Mouse (Mus musculus) midbrain, embryonic 16.5 days (tissue): ENCODE results near the gene Gosr2. TPM values are rescaled to one million over a fixed set of nuclear protein-coding genes. Genes with fewer than 3 reads are reported as not detected.
A peak's percentile ranks its signal among the peaks of the same experiment; 100 is the strongest.
"Not testable (repeated sequence)": the region's sequence is repeated elsewhere in the genome, so short reads cannot be mapped to it uniquely, and the experiment has no call there.

Experiments used
- ATAC-seq: fragments of 200-750 bp; cut with Nextera tagmentation; 2 replicates; pipeline ENCODE4 v1.8.0; 2017; ENCODE audit warnings: moderate TSS enrichment
- H3K27ac ChIP-seq: fragments of 300-500 bp; sonication (generic); 2 replicates; pipeline ENCODE4 v1.5.1; 2014; ENCODE audit warnings: mild to moderate bottlenecking, low read length, mixed read lengths
- H3K27me3 ChIP-seq: fragments of 300-500 bp; sonication (generic); 2 replicates; pipeline ENCODE4 v1.6.1; 2014; ENCODE audit warnings: low read depth, low read length, mixed read lengths; ENCODE audit not compliant: control insufficient read depth, insufficient read depth
- H3K36me3 ChIP-seq: fragments of 300-500 bp; sonication (generic); 2 replicates; pipeline ENCODE4 v1.6.1; 2014; ENCODE audit warnings: mild to moderate bottlenecking, low read length, moderate library complexity, mixed read lengths; ENCODE audit not compliant: control insufficient read depth, insufficient read depth
- H3K4me1 ChIP-seq: fragments of 300-500 bp; sonication (generic); 2 replicates; pipeline ENCODE4 v1.6.1; 2014; ENCODE audit warnings: mild to moderate bottlenecking, low read length, mixed read lengths; ENCODE audit not compliant: control insufficient read depth, insufficient read depth
- H3K4me2 ChIP-seq: fragments of 300-500 bp; sonication (generic); 2 replicates; pipeline ENCODE4 v1.6.1; 2014; ENCODE audit warnings: mild to moderate bottlenecking, low read length, mixed read lengths
- H3K4me3 ChIP-seq: fragments of 300-500 bp; sonication (generic); 2 replicates; pipeline ENCODE4 v1.5.1; 2014; ENCODE audit warnings: low read depth, mild to moderate bottlenecking, low read length, moderate library complexity, mixed read lengths
- H3K9ac ChIP-seq: fragments of 300-500 bp; sonication (generic); 2 replicates; pipeline ENCODE4 v1.6.1; 2014; ENCODE audit warnings: low read depth, low read length, mixed read lengths
- H3K9me3 ChIP-seq: fragments of 300-500 bp; sonication (generic); replicated peaks from 2 replicates; pipeline ENCODE4 v1.6.1; 2014; ENCODE audit warnings: mild to moderate bottlenecking, low read length, mixed read lengths; ENCODE audit not compliant: control insufficient read depth, poor library complexity, severe bottlenecking
- WGBS: fragments of 180-500 bp; shearing (Covaris S2); extraction: QIAGEN DNeasy Blood & Tissue Kit; methylation state at CpG from one replicate; pipeline ENCODE4 v1.1.7; 2014; 5-methylcytosine and 5-hydroxymethylcytosine counted together
- polyA plus RNA-seq: library from polyadenylated mRNA; unstranded; fragments of >200 nt; fragmentation: Nextera tagmentation; extraction: Ambion mirVana; gene quantifications from 2 replicates; pipeline ENCODE4 v1.2.1, GENCODE M21; 2015

Gene Gosr2
- polyA plus RNA-seq, 1 experiment from 2014 or later = 96.2 TPM

- H3K4me3 ChIP-seq = no peak overlapping the region
- peaks cover 54% of the 10 kb centered on the region for H3K36me3 ChIP-seq
- 81% methylated on average over 11 of the region's 11 CpGs for WGBS
- no peak overlapping the region for H3K9ac ChIP-seq
- no peak for ATAC-seq
- H3K27me3 ChIP-seq = no peaks in the 10 kb centered on the region
- no peak overlapping the region for H3K4me2 ChIP-seq
- no peak overlapping the region for H3K27ac ChIP-seq
- H3K4me1 ChIP-seq = no peaks in the 10 kb centered on the region
- H3K9me3 ChIP-seq = no peaks in the 10 kb centered on the region
These were observed 13.9 kb downstream of the Gosr2 start for GRCm38 (mm10) chr11:103683667-103684334.

DNA sequence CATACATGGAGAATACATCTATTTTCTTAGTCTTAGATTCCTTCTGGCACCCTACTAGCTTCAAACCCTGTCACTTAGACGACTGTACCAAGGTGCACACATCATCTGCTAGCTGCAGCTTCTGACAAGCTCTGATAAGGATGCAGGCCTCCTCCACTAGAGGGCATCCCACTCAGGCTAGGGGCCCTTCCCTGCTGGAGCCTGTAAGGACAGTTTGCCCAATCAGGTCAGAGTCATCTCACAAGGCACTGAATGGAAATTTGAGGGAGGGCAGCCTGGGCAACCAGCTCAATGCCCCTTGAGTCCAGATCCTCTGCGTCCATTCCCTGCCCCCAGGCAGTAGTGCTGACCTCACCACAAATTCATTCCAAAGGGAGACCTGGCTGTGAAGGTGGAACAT is 20.7 kb downstream of the Gosr2 start:
- not testable (repeated sequence) for H3K4me1 ChIP-seq, H3K27ac ChIP-seq, H3K9me3 ChIP-seq, H3K4me3 ChIP-seq, ATAC-seq, H3K27me3 ChIP-seq, H3K4me2 ChIP-seq, H3K9ac ChIP-seq
- peaks cover 18% of the 10 kb centered on the region for H3K36me3 ChIP-seq
- WGBS = 11% methylated on average over 2 of the region's 2 CpGs

DNA sequence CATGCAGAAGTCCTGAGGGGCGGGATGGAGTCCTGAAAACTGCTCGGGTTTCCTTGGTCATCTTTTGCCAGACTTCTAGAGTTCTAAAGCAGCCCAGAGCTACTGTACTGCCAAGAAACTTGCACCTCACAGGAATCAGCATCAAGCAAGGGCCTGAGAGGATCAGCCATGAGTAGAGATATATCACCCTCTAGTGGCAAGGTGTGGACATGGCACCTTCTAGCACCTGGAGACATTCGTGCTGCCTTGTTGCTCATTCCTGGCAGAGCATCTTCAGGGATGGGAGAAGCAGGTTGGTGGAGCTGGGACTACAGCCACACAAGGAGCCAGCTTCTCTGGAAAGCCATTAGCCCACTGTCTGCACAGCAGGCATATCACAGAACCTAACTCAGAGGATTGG is 22.1 kb downstream of the Gosr2 start:
- H3K4me3 ChIP-seq = no peak overlapping the region
- H3K27ac ChIP-seq = no peak overlapping the region
- H3K9ac ChIP-seq = no peak overlapping the region
- H3K9me3 ChIP-seq = no peaks in the 10 kb centered on the region
- 42% methylated on average over 3 of the region's 3 CpGs for WGBS
- ATAC-seq = peak; percentile 54; the same call in 1 of the 2 replicates
- H3K4me1 ChIP-seq = no peaks in the 10 kb centered on the region
- H3K4me2 ChIP-seq = no peak overlapping the region
- no peaks in the 10 kb centered on the region for H3K27me3 ChIP-seq
- peaks cover 17% of the 10 kb centered on the region for H3K36me3 ChIP-seq

- ATAC-seq = peak; percentile 71
- Histone ChIP-seq H3K36me3 (no peaks in the 10 kb centered on the region), H3K4me3 (no peak overlapping the region), H3K4me2 (0 out of 2 replicates have a peak overlapping the region, but pooled peaks have one; percentile 10), H3K4me1 (peaks cover 21% of the 10 kb centered on the region), H3K9me3 (no peaks in the 10 kb centered on the region), H3K9ac (0 out of 2 replicates have a peak overlapping the region, but pooled peaks have one; percentile 14), H3K27me3 (no peaks in the 10 kb centered on the region), H3K27ac (no peak overlapping the region; the same call in 1 of the 2 replicates)
- 24% methylated on average over 13 of the region's 13 CpGs for WGBS
These were observed 30.7 kb downstream of the Gosr2 start for GRCm38 (mm10) chr11:103666907-103667426.

DNA sequence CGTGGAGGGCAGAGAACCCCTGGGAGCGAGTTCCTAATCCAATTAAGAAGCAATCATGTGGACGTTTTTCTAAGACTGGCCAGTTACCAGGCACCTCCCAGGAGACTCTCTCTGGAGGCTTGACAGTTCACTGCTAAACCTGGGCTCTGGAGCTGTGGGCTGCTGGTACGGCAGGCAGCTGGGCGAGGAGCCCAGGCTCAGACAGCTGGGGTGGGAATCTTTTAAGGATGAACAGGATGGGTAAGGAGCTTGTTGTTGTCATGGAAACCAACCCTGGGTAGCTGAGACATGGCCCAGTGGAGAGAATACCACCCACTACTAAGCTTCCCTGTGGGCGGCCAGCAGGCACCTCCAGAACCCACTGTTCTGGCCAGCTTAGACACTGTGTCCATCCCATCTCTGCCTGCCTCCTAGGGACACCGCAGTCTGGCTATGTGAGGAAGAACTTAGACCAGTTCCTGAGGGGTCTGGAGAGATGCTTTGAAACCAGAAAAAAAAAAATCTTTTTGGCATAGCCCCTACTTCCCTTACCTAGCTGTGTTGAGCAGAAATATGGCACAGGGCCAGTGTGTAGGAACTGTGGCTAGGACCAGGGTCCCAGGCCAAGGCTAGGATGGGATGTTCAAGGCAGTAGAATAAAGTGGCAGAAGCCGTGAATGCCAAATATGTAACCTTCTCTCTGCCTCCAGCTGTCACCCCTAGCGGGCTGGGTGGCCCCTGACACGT is 31.4 kb downstream of the Gosr2 start:
- H3K4me2 ChIP-seq = 0 out of 2 replicates have a peak overlapping the region, but pooled peaks have one; percentile 10
- peak; percentile 82 for ATAC-seq
- H3K9ac ChIP-seq = no peak overlapping the region
- H3K27ac ChIP-seq = no peak overlapping the region; the same call in 1 of the 2 replicates
- 11% methylated on average over 10 of the region's 10 CpGs for WGBS
- no peaks in the 10 kb centered on the region for H3K36me3 ChIP-seq
- no peaks in the 10 kb centered on the region for H3K27me3 ChIP-seq
- peaks cover 21% of the 10 kb centered on the region for H3K4me1 ChIP-seq
- no peaks in the 10 kb centered on the region for H3K9me3 ChIP-seq
- no peak overlapping the region for H3K4me3 ChIP-seq

DNA sequence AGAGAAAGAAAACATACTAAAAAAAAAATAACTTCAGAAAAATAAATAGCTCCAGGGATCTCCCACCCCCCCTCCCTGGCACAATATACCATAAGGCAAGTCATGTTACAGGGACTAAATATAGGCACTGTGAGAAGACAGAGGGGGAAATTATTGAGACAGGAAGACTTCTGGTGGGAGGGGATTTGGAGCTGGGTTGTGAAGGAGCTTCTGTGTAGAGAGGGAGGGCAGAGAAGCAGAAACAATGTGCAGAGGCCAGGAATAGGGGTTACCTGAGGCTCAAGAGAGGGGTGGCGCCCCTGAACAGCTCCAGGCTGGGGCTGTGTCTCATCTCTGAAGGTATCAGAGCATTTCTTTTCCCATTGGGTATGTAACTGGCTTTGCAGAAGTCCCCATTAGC is 32.0 kb downstream of the Gosr2 start:
- WGBS = 29% methylated on average over 1 of the region's 1 CpGs
- no peak overlapping the region for H3K9ac ChIP-seq
- H3K36me3 ChIP-seq = no peaks in the 10 kb centered on the region
- H3K4me1 ChIP-seq = peaks cover 21% of the 10 kb centered on the region
- H3K9me3 ChIP-seq = no peaks in the 10 kb centered on the region
- no peak overlapping the region; the same call in 1 of the 2 replicates for H3K27ac ChIP-seq
- no peaks in the 10 kb centered on the region for H3K27me3 ChIP-seq
- 0 out of 2 replicates have a peak, but pooled peaks have one; percentile 37 for ATAC-seq
- H3K4me2 ChIP-seq = no peak overlapping the region
- no peak overlapping the region for H3K4me3 ChIP-seq

DNA sequence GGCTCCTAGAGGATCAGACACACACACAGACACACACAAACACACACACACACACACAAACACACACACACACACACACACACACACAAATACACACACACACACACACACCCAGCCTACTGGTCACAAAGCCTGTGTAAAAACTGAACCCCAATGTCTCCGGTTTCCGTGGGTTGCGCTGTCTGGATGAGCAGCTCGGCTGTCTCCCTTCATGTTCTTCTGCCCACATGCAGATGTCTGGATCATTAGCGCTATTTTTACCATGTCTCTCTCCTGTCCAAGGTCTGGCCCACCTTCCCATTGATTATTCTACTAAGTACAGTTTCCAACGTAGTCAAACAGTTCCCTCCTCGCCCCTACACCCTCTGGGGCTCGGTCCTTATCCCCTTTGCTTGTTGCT is 34.6 kb downstream of the Gosr2 start:
- no peaks in the 10 kb centered on the region for H3K36me3 ChIP-seq
- whole genome bisulfite sequencing = 87% methylated on average over 8 of the region's 8 CpGs
- H3K9ac ChIP-seq = no peak overlapping the region
- H3K27ac ChIP-seq = no peak overlapping the region
- H3K4me3 ChIP-seq = no peak overlapping the region
- no peak for ATAC-seq
- no peak overlapping the region for H3K4me2 ChIP-seq
- H3K4me1 ChIP-seq = peaks cover 21% of the 10 kb centered on the region
- no peaks in the 10 kb centered on the region for H3K27me3 ChIP-seq
- H3K9me3 ChIP-seq = no peaks in the 10 kb centered on the region

DNA sequence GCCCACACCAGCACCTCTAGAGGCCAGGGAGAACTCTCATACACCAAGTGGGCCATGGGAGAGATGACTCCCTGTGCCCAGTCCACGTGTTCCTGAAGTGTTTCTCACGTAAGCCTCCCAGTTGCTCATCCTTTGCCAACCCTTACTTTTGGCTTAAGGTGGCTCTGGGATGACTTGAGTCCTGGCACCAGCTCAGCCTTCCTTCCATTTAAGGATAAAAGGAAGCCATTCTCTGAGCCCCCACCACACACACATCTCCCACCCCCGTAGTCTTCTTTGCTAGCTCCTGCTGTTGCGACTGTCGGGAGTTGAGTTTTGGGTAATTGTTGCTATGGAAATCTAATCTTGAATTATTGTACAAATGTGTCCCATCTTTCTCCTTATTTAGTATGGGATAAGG is 35.2 kb downstream of the Gosr2 start:
- Histone ChIP-seq H3K36me3 (no peaks in the 10 kb centered on the region), H3K27ac (no peak overlapping the region), H3K9me3 (no peaks in the 10 kb centered on the region), H3K27me3 (no peaks in the 10 kb centered on the region), H3K4me2 (no peak overlapping the region), H3K4me3 (no peak overlapping the region), H3K9ac (no peak overlapping the region), H3K4me1 (peaks cover 21% of the 10 kb centered on the region)
- WGBS = 73% methylated on average over 5 of the region's 5 CpGs
- ATAC-seq = no peak

DNA sequence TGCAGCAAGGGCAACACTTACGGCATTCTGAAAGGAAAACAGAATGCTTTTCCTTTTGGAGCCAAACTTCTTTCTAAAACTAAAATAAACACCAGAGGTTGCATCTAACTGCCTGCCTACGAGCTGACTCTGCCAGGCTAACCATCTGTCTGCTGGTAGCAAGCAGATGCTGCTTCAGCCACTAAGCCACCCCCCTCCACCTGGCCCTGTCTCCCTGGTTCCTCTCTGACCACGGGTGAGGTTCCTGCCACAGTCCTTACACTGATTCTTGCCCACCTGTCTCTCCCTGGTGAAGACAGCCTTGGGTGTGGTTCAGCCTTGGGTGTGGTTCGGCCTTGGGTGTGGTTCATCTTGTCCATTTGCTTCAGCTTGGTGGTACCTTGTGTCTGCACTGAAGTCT is 35.8 kb downstream of the Gosr2 start:
- Histone ChIP-seq H3K9me3 (no peaks in the 10 kb centered on the region), H3K36me3 (no peaks in the 10 kb centered on the region), H3K9ac (no peak overlapping the region), H3K4me3 (no peak overlapping the region), H3K27me3 (no peaks in the 10 kb centered on the region; the same call in 1 of the 2 replicates), H3K4me1 (peaks cover 15% of the 10 kb centered on the region), H3K27ac (no peak overlapping the region), H3K4me2 (no peak overlapping the region)
- ATAC-seq = no peak
- WGBS = 66% methylated on average over 4 of the region's 4 CpGs
